Mouse (Mus musculus): ENCODE measurements at regions not wholly inside any gene's neighbourhood (a gene's known extent, or its start where the extent isn't known, plus 50 kb on each side); places are given as distances from the start of the nearest gene placed in this dataset.

DNA sequence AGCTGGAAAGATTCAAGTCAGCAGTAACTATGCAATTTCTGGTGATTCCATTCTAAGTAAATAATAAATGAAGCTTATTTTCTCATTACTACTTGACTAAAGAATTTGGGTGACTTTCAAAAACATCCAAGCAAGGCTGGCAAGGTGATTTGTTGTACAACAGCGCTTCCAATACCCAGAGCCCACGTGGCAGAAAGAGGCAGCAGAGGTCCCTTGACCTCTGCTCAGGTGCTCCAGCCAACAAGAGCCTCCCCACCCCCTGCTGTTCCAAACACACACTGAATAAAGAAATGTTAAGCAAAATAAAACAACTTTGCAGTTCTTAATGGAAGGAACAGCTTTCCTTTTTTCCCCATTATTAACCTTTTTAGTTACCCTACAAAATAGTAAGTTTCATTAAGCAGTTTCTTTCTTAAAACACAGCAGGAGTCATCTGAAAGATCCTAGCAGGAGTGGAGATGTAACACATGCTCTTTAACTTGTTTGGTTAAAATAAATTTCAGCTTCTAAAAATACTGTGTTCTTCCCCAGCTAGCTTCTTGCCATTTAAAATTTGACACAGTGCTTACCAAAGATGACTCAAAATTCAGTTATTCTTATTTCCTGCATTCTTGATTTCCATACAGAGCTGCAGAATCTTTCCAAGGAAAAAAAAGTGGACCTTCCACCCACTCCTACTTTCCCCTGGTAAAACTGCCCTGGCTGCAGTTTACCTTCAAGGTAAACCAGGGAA lies 92.3 kb upstream of the Tbl1xr1 start:
- no peak overlapping the region for H3K27ac ChIP-seq
- no peaks in the 10 kb centered on the region for H3K36me3 ChIP-seq
- no peak overlapping the region for H3K9ac ChIP-seq
- no peak for ATAC-seq (ENCODE audit: low FRiP score)
- no peaks in the 10 kb centered on the region for H3K27me3 ChIP-seq
- no peak overlapping the region for H3K4me2 ChIP-seq
- no peaks in the 10 kb centered on the region for H3K9me3 ChIP-seq
- no peak overlapping the region for H3K4me3 ChIP-seq
- 37% methylated on average over 2 of the region's 2 CpGs for WGBS
- H3K4me1 ChIP-seq (replicated peaks), result no peaks in the 10 kb centered on the region

- H3K9me3 ChIP-seq, result no peaks in the 10 kb centered on the region
- H3K27me3 ChIP-seq, result no peaks in the 10 kb centered on the region
- no peak for ATAC-seq (ENCODE audit: low FRiP score)
Measured at GRCm38 (mm10) chr3:21984807-21985206, 91.6 kb upstream of the Tbl1xr1 start.

GRCm38 (mm10) chr3:21986164-21986892 lies 90.1 kb upstream of the Tbl1xr1 start:
- H3K27ac ChIP-seq, result no peak overlapping the region
- H3K4me2 ChIP-seq, result no peak overlapping the region
- no peak overlapping the region for H3K4me3 ChIP-seq
- no peaks in the 10 kb centered on the region for H3K36me3 ChIP-seq
- H3K9me3 ChIP-seq, result no peaks in the 10 kb centered on the region
- H3K27me3 ChIP-seq, result no peaks in the 10 kb centered on the region
- WGBS, result 87% methylated on average over 5 of the region's 5 CpGs
- no peak for ATAC-seq (ENCODE audit: low FRiP score)
- no peaks in the 10 kb centered on the region for H3K4me1 ChIP-seq (replicated peaks)
- no peak overlapping the region for H3K9ac ChIP-seq

More at GRCm38 (mm10) chr3:21984807-21985206, 91.6 kb upstream of the Tbl1xr1 start:
- WGBS, result 70% methylated on average over 2 of the region's 2 CpGs
- no peak overlapping the region for H3K4me3 ChIP-seq
- H3K36me3 ChIP-seq, result no peaks in the 10 kb centered on the region
- no peaks in the 10 kb centered on the region for H3K4me1 ChIP-seq (replicated peaks)
- no peak overlapping the region for H3K27ac ChIP-seq
- H3K4me2 ChIP-seq, result no peak overlapping the region
- H3K9ac ChIP-seq, result no peak overlapping the region

DNA sequence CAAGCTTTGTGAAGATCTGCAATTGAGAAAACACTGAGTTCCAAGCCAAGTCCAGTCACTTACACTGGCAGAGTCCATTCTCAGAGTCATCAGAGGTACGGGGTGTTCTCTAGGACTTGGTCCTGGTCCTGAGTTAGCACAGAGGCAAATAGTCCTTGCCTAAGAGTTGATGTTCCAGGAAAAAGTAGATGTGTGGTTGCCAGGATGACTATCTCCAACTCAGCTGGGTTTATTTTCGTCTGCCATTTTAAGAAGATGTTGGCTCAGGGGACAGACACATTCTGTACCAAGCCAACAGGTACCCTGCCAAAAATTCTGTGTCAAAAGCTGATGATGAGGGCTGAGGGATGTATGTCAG lies 89.6 kb upstream of the Tbl1xr1 start:
- no peak overlapping the region for H3K27ac ChIP-seq
- no peaks in the 10 kb centered on the region for H3K36me3 ChIP-seq
- ATAC-seq (ENCODE audit: low FRiP score), result no peak
- 92% methylated on average over 2 of the region's 2 CpGs for WGBS
- H3K4me1 ChIP-seq (replicated peaks), result no peaks in the 10 kb centered on the region
- H3K27me3 ChIP-seq, result no peaks in the 10 kb centered on the region
- no peak overlapping the region for H3K9ac ChIP-seq
- no peak overlapping the region for H3K4me3 ChIP-seq
- no peak overlapping the region for H3K4me2 ChIP-seq
- H3K9me3 ChIP-seq, result no peaks in the 10 kb centered on the region

DNA sequence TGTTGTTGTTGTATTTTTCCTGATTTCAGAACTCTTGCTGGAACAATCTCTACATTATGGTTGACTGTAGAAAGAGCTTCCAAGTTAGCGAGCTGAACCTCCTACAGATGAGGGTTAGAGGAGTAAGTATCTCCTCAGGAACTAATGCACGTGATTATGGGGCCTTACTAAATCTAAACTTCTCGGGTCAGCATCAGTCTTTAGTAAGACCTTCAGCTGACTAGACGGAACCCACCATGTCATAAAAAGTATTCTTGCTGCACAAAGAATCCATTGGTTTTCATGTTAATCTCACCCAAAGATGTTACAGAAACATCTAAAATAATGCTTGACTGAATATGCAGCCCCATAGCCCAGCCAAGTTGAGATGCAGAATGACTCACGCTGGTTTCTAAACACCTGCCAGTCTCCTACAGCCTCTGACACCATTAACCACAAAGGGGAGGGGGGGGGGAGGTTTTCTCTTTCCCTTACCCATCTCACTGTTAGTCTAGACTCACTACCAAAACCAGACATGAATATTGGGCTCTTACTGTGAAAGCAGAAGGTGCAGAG lies 88.9 kb upstream of the Tbl1xr1 start:
- H3K4me1 ChIP-seq (replicated peaks), result no peaks in the 10 kb centered on the region
- H3K9ac ChIP-seq, result no peak overlapping the region
- whole genome bisulfite sequencing, result 92% methylated on average over 5 of the region's 5 CpGs

DNA sequence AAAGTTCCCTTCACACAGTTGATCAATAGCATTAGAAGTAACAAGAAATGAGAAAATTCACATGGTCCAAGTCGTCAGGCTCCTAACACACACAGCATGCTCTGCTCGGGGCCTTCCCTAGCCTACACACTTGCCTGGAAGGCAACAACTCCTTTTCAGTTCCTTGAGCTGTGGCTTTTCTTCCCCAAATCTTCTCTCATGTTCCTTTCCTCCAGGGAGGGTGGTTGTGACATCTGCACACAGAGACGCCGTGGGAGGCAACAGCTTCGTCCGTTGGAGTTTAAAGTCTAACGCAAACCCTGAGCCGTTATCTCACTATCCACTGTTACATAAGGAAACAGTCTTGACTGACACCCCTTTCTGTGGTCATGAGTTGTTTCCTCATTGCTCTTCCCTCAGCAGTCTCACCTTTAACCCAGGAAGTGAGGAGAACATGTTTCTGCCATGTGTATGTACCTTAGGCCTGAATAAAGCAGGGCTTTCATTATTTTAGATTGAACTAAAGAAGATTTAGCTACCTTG lies 88.4 kb upstream of the Tbl1xr1 start:
- Histone ChIP-seq H3K4me2 (no peak overlapping the region), H3K4me3 (no peak overlapping the region), H3K27me3 (no peaks in the 10 kb centered on the region), H3K27ac (no peak overlapping the region), H3K9ac (no peak overlapping the region), H3K4me1 (replicated peaks) (no peaks in the 10 kb centered on the region), H3K36me3 (no peaks in the 10 kb centered on the region), H3K9me3 (no peaks in the 10 kb centered on the region)
- no peak for ATAC-seq (ENCODE audit: low FRiP score)
- 94% methylated on average over 8 of the region's 8 CpGs for WGBS

More for the DNA sequence above, 88.9 kb upstream of the Tbl1xr1 start:
- H3K36me3 ChIP-seq, result no peaks in the 10 kb centered on the region
- no peaks in the 10 kb centered on the region for H3K27me3 ChIP-seq
- no peak overlapping the region for H3K4me2 ChIP-seq
- H3K4me3 ChIP-seq, result no peak overlapping the region
- no peaks in the 10 kb centered on the region for H3K9me3 ChIP-seq
- no peak for ATAC-seq (ENCODE audit: low FRiP score)
- no peak overlapping the region for H3K27ac ChIP-seq

GRCm38 (mm10) chr3:21990526-21990925 lies 85.9 kb upstream of the Tbl1xr1 start:
- no peaks in the 10 kb centered on the region for H3K4me1 ChIP-seq (replicated peaks)
- 92% methylated on average over 4 of the region's 4 CpGs for WGBS
- ATAC-seq (ENCODE audit: low FRiP score), result no peak

DNA sequence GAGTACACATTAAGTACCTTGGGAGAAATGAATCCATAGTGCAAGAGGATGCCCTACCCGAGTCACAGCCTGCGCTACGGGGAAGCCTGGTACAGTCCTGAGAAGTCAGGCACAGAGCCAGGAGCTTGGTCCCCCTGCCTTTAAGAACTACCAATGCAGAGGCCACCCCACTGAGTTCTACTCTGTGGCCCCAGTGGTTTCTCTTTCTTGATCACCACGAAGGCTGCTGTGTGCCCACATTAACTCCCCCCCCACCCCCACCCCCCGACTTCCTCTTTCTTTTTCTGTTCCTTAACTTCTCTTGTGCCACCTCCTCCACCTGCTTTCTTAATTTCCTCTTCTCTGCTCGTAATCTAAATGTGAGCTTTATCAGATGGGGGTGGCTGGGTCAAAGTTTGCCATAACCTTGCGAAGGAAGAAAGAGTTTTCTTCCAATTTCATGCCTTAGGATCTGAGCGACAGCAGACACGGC lies 84.7 kb upstream of the Tbl1xr1 start:
- 72% methylated on average over 9 of the region's 9 CpGs for WGBS

More at GRCm38 (mm10) chr3:21990526-21990925, 85.9 kb upstream of the Tbl1xr1 start:
- Histone ChIP-seq H3K4me2 (no peak overlapping the region), H3K9me3 (no peaks in the 10 kb centered on the region), H3K27me3 (no peaks in the 10 kb centered on the region), H3K36me3 (no peaks in the 10 kb centered on the region), H3K9ac (no peak overlapping the region), H3K4me3 (no peak overlapping the region), H3K27ac (no peak overlapping the region)

GRCm38 (mm10) chr3:21992203-21992602 lies 84.2 kb upstream of the Tbl1xr1 start:
- Histone ChIP-seq H3K4me1 (replicated peaks) (no peaks in the 10 kb centered on the region), H3K36me3 (no peaks in the 10 kb centered on the region), H3K9me3 (no peaks in the 10 kb centered on the region), H3K27me3 (no peaks in the 10 kb centered on the region), H3K9ac (no peak overlapping the region), H3K4me3 (no peak overlapping the region), H3K27ac (no peak overlapping the region), H3K4me2 (no peak overlapping the region)
- no peak for ATAC-seq (ENCODE audit: low FRiP score)
- 85% methylated on average over 5 of the region's 5 CpGs for WGBS

More for the DNA sequence above, 84.7 kb upstream of the Tbl1xr1 start:
- no peak overlapping the region for H3K27ac ChIP-seq
- H3K36me3 ChIP-seq, result no peaks in the 10 kb centered on the region
- ATAC-seq (ENCODE audit: low FRiP score), result no peak
- H3K9ac ChIP-seq, result no peak overlapping the region
- H3K9me3 ChIP-seq, result no peaks in the 10 kb centered on the region
- no peak overlapping the region for H3K4me2 ChIP-seq
- H3K4me3 ChIP-seq, result no peak overlapping the region
- H3K27me3 ChIP-seq, result no peaks in the 10 kb centered on the region
- H3K4me1 ChIP-seq (replicated peaks), result no peaks in the 10 kb centered on the region

GRCm38 (mm10) chr3:21993961-21994360 lies 82.5 kb upstream of the Tbl1xr1 start:
- H3K9me3 ChIP-seq, result no peaks in the 10 kb centered on the region
- no peaks in the 10 kb centered on the region for H3K36me3 ChIP-seq
- H3K27me3 ChIP-seq, result no peaks in the 10 kb centered on the region
- H3K4me2 ChIP-seq, result no peak overlapping the region
- no peak overlapping the region for H3K9ac ChIP-seq
- H3K4me1 ChIP-seq (replicated peaks), result no peaks in the 10 kb centered on the region
- no peak overlapping the region for H3K27ac ChIP-seq
- H3K4me3 ChIP-seq, result no peak overlapping the region
- ATAC-seq (ENCODE audit: low FRiP score), result no peak
- 91% methylated on average over 2 of the region's 2 CpGs for WGBS

GRCm38 (mm10) chr3:21995566-21996391 lies 80.7 kb upstream of the Tbl1xr1 start:
- H3K9ac ChIP-seq, result no peak overlapping the region
- H3K27ac ChIP-seq, result no peak overlapping the region
- no peaks in the 10 kb centered on the region for H3K36me3 ChIP-seq
- no peaks in the 10 kb centered on the region for H3K9me3 ChIP-seq
- WGBS, result 80% methylated on average over 8 of the region's 8 CpGs
- no peak overlapping the region for H3K4me3 ChIP-seq
- H3K4me1 ChIP-seq (replicated peaks), result no peaks in the 10 kb centered on the region
- H3K27me3 ChIP-seq, result no peaks in the 10 kb centered on the region
- H3K4me2 ChIP-seq, result no peak overlapping the region
- ATAC-seq (ENCODE audit: low FRiP score), result no peak

DNA sequence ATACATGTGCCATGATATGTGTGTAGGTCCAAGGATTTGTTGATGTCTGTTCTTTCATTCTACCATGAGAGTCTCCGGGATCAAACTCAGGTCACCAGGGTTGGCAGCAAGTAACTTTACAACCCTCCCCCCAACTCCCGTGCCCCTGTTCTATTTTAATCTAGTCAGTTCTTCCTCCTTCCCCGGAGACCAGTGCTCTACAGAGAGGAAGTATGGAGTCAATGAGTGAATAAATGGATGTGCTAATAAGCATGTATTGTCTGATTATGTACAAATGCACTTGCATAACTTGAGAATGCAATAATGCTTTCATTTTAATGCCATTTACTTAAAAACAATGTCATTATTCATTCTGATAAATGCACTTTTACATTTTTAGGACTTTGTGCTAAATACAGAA lies 79.1 kb upstream of the Tbl1xr1 start:
- H3K4me3 ChIP-seq, result no peak overlapping the region
- H3K36me3 ChIP-seq, result no peaks in the 10 kb centered on the region
- no peak overlapping the region for H3K4me2 ChIP-seq
- H3K9me3 ChIP-seq, result no peaks in the 10 kb centered on the region
- WGBS, result 85% methylated on average over 3 of the region's 3 CpGs
- no peaks in the 10 kb centered on the region for H3K4me1 ChIP-seq (replicated peaks)
- no peak overlapping the region for H3K27ac ChIP-seq
- ATAC-seq (ENCODE audit: low FRiP score), result no peak
- H3K9ac ChIP-seq, result no peak overlapping the region
- H3K27me3 ChIP-seq, result no peaks in the 10 kb centered on the region
